Mouse (Mus musculus) bone marrow, adult 2 months (tissue): Measurements from ENCODE around the gene Pard3b.

ENCODE experiments used
- CTCF ChIP-seq: fragments of 200-500 bp; IDR thresholded peaks from 2 replicates; pipeline ENCODE4 v1.5.1; 2011; ENCODE audit warnings: low read length, control low read depth; ENCODE audit not compliant: control insufficient read depth, insufficient read depth
- POLR2A ChIP-seq: fragments of 200-500 bp; IDR thresholded peaks from 2 replicates; pipeline ENCODE4 v1.6.1; 2011; ENCODE audit warnings: low read depth, mild to moderate bottlenecking, control low read depth, low read length, borderline replicate concordance; ENCODE audit not compliant: control insufficient read depth

DNA sequence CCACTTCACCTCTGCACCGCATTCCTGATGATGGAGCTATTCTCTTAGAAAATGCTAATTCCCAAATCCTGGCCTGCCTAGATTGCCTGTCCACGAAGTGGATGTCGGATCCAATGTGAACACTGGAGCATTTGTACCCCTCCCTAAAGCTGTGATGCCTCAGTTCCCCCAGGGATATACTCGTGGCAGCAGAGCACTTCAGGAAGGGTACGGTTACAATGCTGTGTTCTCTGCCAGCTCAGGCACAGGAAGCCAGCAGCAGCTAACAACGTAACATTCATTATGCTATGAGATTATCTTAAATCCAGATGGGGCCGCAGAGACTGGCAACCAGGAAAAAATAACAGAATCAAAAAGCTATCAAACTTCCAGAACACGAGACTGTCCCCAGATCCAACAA lies 766.4 kb downstream of the Pard3b start:
- TF ChIP-seq POLR2A (no peak), CTCF (no peak)
